Mouse (Mus musculus) heart, adult 2 months (tissue): ENCODE measurements around the gene Gbe1.

ENCODE experiments used
- CTCF ChIP-seq: fragments of 200-600 bp; IDR thresholded peaks from 2 replicates; pipeline ENCODE4 v1.8.1; 2022; ENCODE audit warnings: antibody characterized with exemption, mild to moderate bottlenecking, moderate library complexity
- POLR2A ChIP-seq: fragments of 200-500 bp; IDR thresholded peaks from 2 replicates; pipeline ENCODE4 v1.6.1; 2011; ENCODE audit warnings: mild to moderate bottlenecking, low read depth, low read length, control low read depth; ENCODE audit not compliant: insufficient read depth

- TF ChIP-seq CTCF: no peak
- TF ChIP-seq POLR2A: no peak
These were observed 21.7 kb downstream of the Gbe1 start for GRCm38 (mm10) chr16:70335472-70335871.
